Mouse (Mus musculus) brain, embryonic 14.5 days (tissue): ENCODE measurements at regions not wholly inside any gene's neighbourhood (a gene's known extent, or its start where the extent isn't known, plus 50 kb on each side); places are given as distances from the start of the nearest gene placed in this dataset.

Experiments used
- CTCF ChIP-seq: fragments of 200-500 bp; IDR thresholded peaks from 2 replicates; pipeline ENCODE4 v1.5.1; 2012; ENCODE audit warnings: inconsistent platforms, mild to moderate bottlenecking, moderate library complexity, borderline replicate concordance; ENCODE audit not compliant: insufficient read depth, insufficient read length; ENCODE audit errors: extremely low read depth
- POLR2A ChIP-seq: fragments of 200-500 bp; IDR thresholded peaks from 2 replicates; pipeline ENCODE4 v1.6.1; 2012; ENCODE audit warnings: mild to moderate bottlenecking, inconsistent platforms, borderline replicate concordance; ENCODE audit not compliant: poor library complexity, insufficient read depth, insufficient read length, severe bottlenecking; ENCODE audit errors: extremely low read depth

DNA sequence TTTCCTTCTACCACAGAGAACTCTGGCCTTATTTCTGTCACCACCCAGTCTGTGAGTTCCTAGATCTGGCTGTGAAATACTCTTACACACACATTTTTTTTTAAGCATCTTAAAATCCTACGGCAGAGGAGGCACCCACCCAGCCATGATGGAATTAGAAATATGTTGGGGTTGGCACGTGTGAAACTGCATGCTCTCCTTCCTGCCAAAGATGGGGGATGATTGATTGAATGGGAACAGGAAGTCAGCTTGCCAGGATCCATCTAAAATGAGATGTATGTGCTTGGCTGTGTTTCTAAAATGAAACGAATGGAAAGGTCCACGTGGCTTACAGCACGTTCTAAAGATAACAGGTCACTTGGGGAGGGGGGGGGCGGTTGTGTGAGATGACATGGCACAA lies 324.9 kb downstream of the Prdm2 start:
- no peak for TF ChIP-seq POLR2A
- no peak for TF ChIP-seq CTCF
